Mouse (Mus musculus): ENCODE results near the gene Gm10130.
"Not testable (repeated sequence)": the region's sequence is repeated elsewhere in the genome, so short reads cannot be mapped to it uniquely, and the experiment has no call there.

Gm10130 gene

GRCm38 (mm10) chr2:150323402-150323801 is at the start of gene Gm10130:
Gm10130 (plus strand) TSS chr2:150323702.
- in situ Hi-C loops (cut with MboI, MseI) = loop anchor here (25.0 kb wide), 1 partner anchor 1239 kb away; the partner anchor contains the start of gene Sdcbp2

DNA sequence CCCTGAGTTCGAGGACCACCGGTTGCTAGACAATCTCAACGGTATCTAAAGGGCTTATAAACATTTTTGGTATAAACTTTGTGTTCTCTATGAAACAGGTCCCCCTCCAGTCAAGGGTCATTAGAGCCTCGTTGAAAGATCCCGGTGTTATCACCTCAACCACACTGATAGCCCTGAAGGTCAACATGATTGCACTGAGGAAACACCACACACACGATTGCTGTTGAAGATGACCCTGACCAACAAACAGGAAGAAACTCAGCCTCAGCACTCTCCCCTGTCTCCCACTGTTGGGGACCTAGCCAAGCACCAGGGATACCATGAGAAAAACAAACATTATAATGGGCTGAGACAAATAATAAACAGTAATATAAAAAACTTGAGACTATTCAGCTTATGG is 29.8 kb upstream of the Gm10130 start:
- in situ Hi-C loops (cut with MboI, MseI) = no loop called here

GRCm38 (mm10) chr2:150299096-150299495 is 24.4 kb upstream of the Gm10130 start:
- in situ Hi-C loops (cut with MboI, MseI) = no loop called here

GRCm38 (mm10) chr2:150307183-150307773 is 16.2 kb upstream of the Gm10130 start:
- in situ Hi-C loops (cut with MboI, MseI) = loop anchor here (25.0 kb wide), 1 partner anchor 1255 kb away; the partner anchor contains the start of gene Sdcbp2

GRCm38 (mm10) chr2:150310952-150311884 is 12.3 kb upstream of the Gm10130 start:
- in situ Hi-C loops (cut with MboI, MseI) = loop anchor here (5.0 to 25.0 kb wide), 4 partner anchors 51 to 1251 kb away; partner anchors contain the start of genes 3300002I08Rik, Acss1, Sdcbp2 and Zfp120

- in situ Hi-C loops (cut with MboI, MseI) = loop anchor here (10.0 to 25.0 kb wide), 2 partner anchors 349 to 1246 kb away; partner anchors contain the start of genes Acss1 and Sdcbp2
Observed at GRCm38 (mm10) chr2:150316140-150316539, 7.4 kb upstream of the Gm10130 start.

DNA sequence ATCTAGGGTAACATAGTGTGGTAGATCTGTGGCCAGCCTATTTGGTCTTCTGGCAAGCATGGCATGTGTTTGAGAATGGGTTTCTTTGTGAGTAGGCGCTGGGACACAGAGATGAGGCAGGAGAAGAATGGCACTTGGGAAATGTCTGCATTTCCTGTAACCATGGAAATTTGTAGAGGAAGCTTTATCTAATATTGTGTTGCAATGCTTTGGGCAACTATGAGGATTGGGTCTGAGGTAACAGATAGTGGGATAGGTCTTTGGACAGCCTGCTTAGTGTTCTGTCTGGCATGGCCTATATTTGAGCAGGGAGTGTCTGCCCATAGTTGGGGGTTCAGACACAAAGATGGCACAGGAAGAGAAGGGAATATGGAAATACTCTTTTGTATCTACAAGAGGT is 4.5 kb upstream of the Gm10130 start:
- in situ Hi-C loops (cut with MboI, MseI) = loop anchor here (10.0 to 25.0 kb wide), 2 partner anchors 346 to 1243 kb away; partner anchors contain the start of genes Acss1 and Sdcbp2

GRCm38 (mm10) chr2:150357136-150357535 is 33.6 kb downstream of the Gm10130 start:
- in situ Hi-C loops (cut with MboI, MseI) = not testable (repeated sequence)

GRCm38 (mm10) chr2:150362113-150362877 is 38.8 kb downstream of the Gm10130 start, which contains the start of gene 3300002I08Rik:
3300002I08Rik (minus strand) TSS chr2:150362765.
- in situ Hi-C loops (cut with MboI, MseI) = loop anchor here (5.0 to 10.0 kb wide), 2 partner anchors 50 to 93 kb away; partner anchors contain the start of gene Zfp442

GRCm38 (mm10) chr2:150362878-150363229 is 39.4 kb downstream of the Gm10130 start:
- in situ Hi-C loops (cut with MboI, MseI) = loop anchor here (5.0 to 10.0 kb wide), 2 partner anchors 51 to 92 kb away; partner anchors contain the start of gene Zfp442

DNA sequence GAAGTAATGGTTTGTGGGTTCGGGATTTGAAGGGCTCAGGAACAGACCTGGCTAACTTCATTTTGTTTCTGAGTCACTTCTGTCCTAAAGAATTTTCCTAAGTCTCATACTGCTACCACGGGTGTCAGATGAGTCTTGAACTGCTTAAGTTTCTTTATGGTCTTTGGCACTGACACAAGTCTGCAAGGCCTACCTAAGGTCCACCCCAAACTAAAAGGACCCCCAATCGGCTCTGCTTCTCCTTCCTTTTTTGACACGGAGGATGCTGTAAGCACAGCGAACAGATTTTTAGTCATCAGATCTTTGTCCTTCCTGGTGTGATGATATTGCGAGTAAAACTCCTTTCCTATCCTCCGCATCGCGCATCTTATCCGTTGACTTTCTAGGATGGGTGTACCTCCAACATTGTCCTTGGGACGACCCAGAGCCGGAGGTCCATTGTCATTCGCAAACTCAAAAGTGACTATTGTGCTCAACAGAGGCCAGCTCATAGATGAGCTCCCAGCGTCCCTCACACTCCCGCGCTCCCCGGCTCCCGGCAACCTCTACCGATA is 62.1 kb downstream of the Gm10130 start:
- in situ Hi-C loops (cut with MboI, MseI) = not testable (repeated sequence)

GRCm38 (mm10) chr2:150390198-150390597 is 66.7 kb downstream of the Gm10130 start:
- in situ Hi-C loops (cut with MboI, MseI) = no loop called here

- in situ Hi-C loops (cut with MboI, MseI) = not testable (repeated sequence)
Observed at GRCm38 (mm10) chr2:150412146-150412545, 88.6 kb downstream of the Gm10130 start.

Measured in regulatory T cell (primary cell).